Mouse (Mus musculus): ENCODE measurements at regions not wholly inside any gene's neighbourhood (a gene's known extent, or its start where the extent isn't known, plus 50 kb on each side); places are given as distances from the start of the nearest gene placed in this dataset.

DNA sequence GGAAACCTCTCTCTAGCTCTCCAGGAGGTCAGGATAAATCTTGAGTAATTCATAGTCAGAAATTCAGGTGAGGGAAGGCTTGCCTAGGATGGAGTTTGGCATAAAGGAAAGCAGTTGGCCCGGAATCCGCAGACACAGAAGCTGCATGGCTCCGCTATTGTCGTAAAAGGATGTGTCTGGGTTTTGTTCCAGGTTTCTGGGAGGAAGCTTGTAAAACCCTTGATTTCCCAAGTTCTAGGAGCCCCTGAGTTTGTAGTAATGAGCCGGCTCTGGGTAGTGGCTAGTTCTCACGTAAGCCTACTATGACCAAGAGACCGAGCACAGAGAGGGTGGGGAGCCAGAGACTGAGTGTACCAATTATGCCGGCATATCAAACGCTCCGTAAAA lies 52.7 kb upstream of the Gm21915 start:
- no peak for DNase-seq

DNA sequence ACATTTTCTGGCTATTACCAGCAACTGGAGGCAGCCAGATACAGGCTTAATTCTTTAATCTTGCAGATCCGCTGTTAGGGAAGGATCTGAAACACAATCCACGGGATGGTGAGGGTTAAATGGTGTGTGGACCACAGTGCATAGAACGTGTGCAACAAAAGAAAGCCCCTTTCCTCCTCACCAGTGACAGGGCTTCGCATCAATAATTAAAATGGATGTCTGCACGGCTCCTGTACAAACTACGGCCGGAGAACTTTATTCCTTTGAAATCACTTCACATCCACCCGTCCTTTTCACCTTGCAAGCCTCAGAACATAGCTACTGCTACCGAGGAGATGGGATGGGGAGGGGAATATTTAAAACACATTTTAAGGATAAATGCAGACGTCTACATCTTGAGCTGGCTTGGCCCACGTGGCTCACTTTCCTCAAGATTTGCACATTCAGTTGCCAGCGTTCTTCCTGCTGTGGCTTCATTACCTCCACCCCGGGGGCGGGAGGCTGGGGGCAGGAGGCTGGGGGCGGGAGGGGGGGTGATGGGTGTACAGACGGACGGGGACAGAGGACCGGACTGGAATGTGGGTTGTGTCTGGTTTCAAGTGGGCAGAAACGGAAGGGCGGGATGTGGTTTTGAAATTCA lies 53.3 kb upstream of the Gm21915 start:
- no peak for DNase-seq

- peak; percentile 82 for DNase-seq
Measured at GRCm38 (mm10) chr9:40616426-40617035, 53.9 kb upstream of the Gm21915 start.

GRCm38 (mm10) chr9:40615891-40616290 lies 54.5 kb upstream of the Gm21915 start:
- DNase-seq, result no peak

DNA sequence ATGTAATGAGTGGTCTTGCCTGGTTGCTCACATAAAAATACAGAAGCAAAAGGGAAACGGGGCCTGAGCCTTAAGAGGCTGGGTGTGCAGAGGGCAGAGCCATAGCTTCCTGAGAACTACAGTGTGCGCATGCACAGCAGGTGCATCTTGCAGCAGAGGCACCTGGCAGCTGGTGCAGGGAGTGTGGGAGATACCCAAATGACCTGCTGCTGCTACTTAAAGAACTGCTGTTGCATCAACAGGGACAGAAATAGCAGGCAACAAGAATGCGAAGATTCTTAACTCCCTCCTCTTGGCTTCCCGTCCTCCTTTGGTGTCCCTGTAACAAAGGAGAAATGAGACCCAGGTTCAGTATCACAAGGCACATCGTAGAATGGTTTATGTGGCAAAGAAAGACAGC lies 56.3 kb upstream of the Gm21915 start:
- DNase-seq, result no peak

DNA sequence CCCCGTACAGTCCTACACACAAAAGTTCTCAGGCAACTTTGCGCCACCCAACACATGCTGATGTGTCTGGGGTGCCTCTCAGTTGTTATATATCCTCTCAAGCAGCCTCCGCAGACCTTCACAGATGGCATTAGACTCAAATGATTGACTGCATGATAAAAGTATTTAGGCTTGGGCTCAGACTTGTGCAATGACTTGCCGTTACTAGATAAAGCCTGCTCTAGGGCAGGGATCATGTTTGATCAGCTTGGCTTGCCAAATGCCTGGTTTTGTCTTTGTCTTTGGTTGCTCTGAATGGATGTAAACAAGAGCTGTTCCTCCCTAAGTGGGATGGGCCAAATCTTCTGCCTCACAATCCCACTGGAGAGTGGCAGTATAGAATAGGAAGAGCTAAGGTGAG lies 57.2 kb upstream of the Gm21915 start:
- no peak for DNase-seq

DNA sequence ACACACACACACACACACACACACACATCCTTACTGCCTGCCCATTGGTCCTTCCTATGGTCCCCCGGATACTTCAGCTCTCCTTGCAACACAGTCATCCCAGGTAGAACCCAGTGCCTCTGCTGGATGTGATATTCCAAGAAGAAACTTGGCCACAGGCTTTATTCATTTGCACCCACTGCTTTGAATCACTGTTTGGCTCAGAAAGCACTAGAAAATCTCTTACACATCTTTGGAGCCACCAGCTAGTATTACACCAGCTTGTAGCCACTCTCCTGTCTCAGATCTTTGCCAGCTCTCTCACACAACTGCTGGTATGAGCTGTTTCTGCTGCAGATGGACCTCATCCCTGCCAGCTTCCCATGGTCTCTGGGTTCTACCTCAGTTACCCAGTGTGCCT lies 57.7 kb upstream of the Gm21915 start:
- no peak for DNase-seq

DNA sequence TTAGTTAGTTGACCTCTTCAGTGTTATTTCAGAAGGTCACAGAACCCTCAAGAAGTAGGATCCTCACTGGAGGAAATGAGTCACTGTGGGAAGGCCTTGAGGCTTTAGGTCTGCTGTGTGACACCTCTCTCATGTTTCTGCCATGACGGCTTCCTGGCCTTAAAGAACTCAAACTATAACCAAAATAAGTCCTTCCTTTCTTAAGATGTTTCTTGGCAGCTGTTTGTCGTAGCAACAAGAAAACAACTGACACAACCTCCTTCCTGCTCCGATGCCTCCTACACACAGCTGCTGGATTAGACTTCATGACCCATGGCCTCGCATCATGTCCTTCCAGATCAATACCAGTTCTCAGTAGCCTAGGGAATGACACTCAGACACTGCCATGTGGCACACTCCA lies 58.1 kb upstream of the Gm21915 start:
- no peak for DNase-seq

GRCm38 (mm10) chr9:40611626-40612025 lies 58.8 kb upstream of the Gm21915 start:
- DNase-seq, result no peak

DNA sequence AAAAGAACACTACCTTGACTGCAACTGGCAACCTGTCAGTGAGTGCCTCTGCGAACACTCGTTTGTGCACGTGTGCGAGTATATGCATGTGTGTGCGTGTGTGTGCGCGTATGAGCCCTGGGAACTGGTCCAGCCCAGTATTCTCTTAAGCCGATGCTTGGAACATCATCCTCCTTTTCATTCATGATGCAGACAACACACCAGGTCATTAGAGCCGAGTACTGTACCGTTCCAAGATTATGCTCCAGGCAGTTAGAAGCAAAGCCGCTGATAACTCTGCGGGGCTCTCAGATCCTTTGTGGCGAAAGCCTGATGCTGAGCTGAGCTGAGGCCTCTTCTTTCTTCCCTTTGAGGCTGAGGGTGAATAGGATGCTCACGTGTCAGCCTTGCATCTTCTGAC lies 61.8 kb upstream of the Gm21915 start:
- DNase-seq, result no peak

DNA sequence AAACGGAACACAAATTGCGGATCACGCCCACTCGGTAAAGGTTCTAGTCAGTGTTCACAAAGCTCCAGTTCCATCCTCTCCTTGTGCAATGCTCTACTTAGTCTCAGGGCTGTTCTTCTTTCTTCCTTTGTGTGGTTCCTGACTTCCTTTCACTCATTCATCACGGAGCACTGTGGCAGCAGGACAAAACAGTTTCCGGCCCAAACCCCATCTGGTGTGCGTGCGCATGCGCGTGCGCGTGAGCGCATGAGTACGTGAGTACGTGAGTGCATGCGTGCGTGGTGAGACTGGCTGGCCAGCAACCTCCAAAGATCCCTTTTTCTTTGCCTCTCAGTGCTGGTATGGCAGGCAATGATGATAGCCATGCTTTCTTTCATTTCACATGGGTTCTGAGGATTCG lies 62.5 kb upstream of the Gm21915 start:
- DNase-seq, result no peak

GRCm38 (mm10) chr9:40603521-40603920 lies 66.9 kb upstream of the Gm21915 start:
- DNase-seq, result no peak

- DNase-seq, result no peak
Measured at GRCm38 (mm10) chr9:40598431-40598831, 67.2 kb upstream of the Gramd1b start.

- no peak for DNase-seq
Measured at GRCm38 (mm10) chr9:40587421-40587820, 56.2 kb upstream of the Gramd1b start.

DNA sequence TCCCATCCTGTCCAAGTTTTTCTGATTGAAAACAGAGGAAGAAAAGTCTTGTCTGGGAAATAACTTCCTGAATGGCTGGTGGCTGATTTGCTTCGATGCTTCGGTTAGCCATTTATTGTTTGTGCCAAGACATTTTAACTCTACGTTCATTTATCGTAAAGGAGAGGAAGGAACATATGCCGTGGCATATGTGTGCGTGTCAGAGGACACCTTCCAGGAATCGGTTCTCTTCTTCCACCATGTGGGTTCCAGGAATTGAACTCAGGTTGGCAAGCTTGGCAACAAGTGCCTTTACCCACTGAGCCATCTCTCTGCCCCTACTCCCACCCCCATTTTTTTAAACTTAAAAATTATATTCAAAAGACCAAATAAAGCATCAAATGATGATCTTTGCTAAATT lies 55.4 kb upstream of the Gramd1b start:
- no peak for DNase-seq

DNA sequence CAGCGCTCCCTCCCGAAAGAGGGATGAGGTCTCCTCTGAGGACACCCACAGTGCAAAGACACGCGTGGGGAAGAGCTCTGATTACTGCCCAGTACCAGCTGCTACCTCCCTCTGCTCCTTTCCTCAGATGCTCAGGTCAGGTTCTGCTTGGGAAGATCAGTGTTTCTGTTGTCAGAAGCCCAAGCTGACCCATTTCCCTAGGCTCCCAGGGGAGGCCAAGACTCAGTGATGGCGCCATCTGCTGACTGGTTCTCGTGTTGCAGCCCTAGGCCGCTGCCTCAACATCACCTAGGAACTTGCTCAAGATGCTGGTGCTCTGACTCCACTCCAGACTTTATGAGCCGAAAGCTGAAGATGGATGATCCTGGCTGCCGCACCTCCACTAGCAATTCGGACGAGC lies 52.4 kb upstream of the Gramd1b start:
- DNase-seq, result peak; percentile 91

- no peak for DNase-seq
Measured at GRCm38 (mm10) chr9:40581854-40582253, 50.7 kb upstream of the Gramd1b start.

All from adrenal gland, postnatal 14 days (tissue).